Mouse (Mus musculus): Measurements from ENCODE around the gene Gm20388. TPM values are rescaled to one million over a fixed set of nuclear protein-coding genes. Genes with fewer than 3 reads are reported as not detected.

Gene Gm20388
- total RNA-seq, 2 experiments from 2014 or later: 2.2 to 7.6 TPM

GRCm38 (mm10) chr8:122931834-122932560, 3021.4 kb downstream of the Gm20388 start:
- no peak for TF ChIP-seq CTCF (conservative IDR thresholded peaks at IDR 0.05)
- H3K4me3 ChIP-seq: no peak overlapping the region; the same call in 1 of the 2 replicates
- H3K27ac ChIP-seq: peak overlapping the region; percentile 87

DNA sequence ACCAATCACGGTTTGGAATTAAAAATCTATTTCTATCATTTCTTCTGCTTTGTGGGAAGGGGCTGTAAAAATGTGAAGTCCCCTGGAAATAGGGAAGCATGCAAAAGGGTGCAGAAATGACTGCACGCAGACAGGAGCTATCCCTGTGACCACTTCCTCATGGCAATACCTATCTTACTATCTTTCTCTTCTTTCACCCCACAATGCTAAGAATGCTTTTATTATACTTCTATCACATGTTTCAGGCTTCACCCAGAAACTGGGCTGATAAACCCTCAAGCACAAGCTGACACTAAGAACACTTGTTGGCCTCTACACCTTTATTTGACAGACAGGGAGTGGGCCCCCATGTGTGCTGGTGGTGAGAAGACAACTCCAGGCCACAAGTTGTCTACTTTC, 3021.9 kb downstream of the Gm20388 start:
- Histone ChIP-seq H3K27ac (peak overlapping the region; percentile 87), H3K4me3 (no peak overlapping the region; the same call in 1 of the 2 replicates)
- TF ChIP-seq CTCF (conservative IDR thresholded peaks at IDR 0.05): no peak
- no peak for DNase-seq (ENCODE audit: low spot score in 2 of 2)

More at GRCm38 (mm10) chr8:122931834-122932560, 3021.4 kb downstream of the Gm20388 start:
- peak; percentile 77 to 90 for DNase-seq (ENCODE audit: low spot score in 2 of 2)

GRCm38 (mm10) chr8:122933973-122934372, 3023.3 kb downstream of the Gm20388 start:
- no peak for TF ChIP-seq CTCF (conservative IDR thresholded peaks at IDR 0.05)
- H3K4me3 ChIP-seq: no peak overlapping the region
- peak overlapping the region; percentile 87 for H3K27ac ChIP-seq
- no peak for DNase-seq (ENCODE audit: low spot score in 2 of 2)

DNA sequence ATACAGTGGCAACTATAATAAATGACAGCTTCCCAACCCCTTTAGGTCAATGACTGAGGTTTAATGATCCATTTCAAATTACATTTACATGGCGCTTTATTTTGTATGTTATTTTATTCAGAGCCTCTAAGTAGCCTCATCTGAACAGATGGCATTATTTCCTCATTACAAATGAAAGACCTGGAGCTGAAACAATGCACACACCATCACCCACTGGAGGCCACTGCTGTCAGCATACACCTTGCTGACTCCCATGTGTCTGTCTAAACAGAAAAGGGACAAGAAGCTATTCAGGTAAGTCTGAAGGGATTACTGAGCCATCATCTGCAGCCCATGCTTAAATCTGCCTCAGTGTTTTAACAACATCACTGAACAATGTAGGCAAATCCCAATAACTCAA, 3024.5 kb downstream of the Gm20388 start:
- TF ChIP-seq CTCF (conservative IDR thresholded peaks at IDR 0.05): no peak
- no peak overlapping the region for H3K4me3 ChIP-seq
- no peak for DNase-seq (ENCODE audit: low spot score in 2 of 2)
- H3K27ac ChIP-seq: peak overlapping the region; percentile 73

- TF ChIP-seq CTCF (conservative IDR thresholded peaks at IDR 0.05): no peak
- Histone ChIP-seq H3K27ac (peak overlapping the region; percentile 73), H3K4me3 (no peak overlapping the region)
- DNase-seq (ENCODE audit: low spot score in 2 of 2): no peak
These were observed 3025.3 kb downstream of the Gm20388 start for GRCm38 (mm10) chr8:122935912-122936311.

GRCm38 (mm10) chr8:122937545-122938053, 3027.0 kb downstream of the Gm20388 start:
- no peak for TF ChIP-seq CTCF (conservative IDR thresholded peaks at IDR 0.05)
- Histone ChIP-seq H3K4me3 (no peak overlapping the region), H3K27ac (peak overlapping the region; percentile 85)
- DNase-seq (ENCODE audit: low spot score in 2 of 2): no peak

DNA sequence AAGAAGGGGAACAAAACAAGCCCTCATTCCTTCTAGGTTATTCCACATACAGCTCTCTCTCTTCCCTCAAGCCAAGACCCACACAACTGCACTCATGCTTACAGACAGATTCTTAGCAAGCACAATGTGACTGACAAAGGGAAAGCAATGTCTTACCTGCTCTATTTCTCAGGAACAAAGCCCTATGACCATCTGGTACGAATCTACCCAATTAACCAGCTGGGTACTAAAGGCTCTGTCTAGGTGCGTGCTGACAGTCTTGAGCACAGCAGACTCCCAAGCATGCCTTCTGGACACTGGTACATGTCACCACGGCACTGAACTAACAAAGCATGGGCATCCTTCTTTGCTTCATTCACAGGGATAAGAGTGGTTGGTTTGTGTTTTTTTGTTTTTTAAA, 3027.5 kb downstream of the Gm20388 start:
- no peak for TF ChIP-seq CTCF (conservative IDR thresholded peaks at IDR 0.05)
- no peak for DNase-seq (ENCODE audit: low spot score in 2 of 2)
- Histone ChIP-seq H3K4me3 (no peak overlapping the region), H3K27ac (peak overlapping the region; percentile 85)

GRCm38 (mm10) chr8:122938591-122938990, 3027.9 kb downstream of the Gm20388 start:
- H3K4me3 ChIP-seq: no peak overlapping the region
- H3K27ac ChIP-seq: peak overlapping the region; percentile 85
- no peak for TF ChIP-seq CTCF (conservative IDR thresholded peaks at IDR 0.05)
- no peak for DNase-seq (ENCODE audit: low spot score in 2 of 2)

DNA sequence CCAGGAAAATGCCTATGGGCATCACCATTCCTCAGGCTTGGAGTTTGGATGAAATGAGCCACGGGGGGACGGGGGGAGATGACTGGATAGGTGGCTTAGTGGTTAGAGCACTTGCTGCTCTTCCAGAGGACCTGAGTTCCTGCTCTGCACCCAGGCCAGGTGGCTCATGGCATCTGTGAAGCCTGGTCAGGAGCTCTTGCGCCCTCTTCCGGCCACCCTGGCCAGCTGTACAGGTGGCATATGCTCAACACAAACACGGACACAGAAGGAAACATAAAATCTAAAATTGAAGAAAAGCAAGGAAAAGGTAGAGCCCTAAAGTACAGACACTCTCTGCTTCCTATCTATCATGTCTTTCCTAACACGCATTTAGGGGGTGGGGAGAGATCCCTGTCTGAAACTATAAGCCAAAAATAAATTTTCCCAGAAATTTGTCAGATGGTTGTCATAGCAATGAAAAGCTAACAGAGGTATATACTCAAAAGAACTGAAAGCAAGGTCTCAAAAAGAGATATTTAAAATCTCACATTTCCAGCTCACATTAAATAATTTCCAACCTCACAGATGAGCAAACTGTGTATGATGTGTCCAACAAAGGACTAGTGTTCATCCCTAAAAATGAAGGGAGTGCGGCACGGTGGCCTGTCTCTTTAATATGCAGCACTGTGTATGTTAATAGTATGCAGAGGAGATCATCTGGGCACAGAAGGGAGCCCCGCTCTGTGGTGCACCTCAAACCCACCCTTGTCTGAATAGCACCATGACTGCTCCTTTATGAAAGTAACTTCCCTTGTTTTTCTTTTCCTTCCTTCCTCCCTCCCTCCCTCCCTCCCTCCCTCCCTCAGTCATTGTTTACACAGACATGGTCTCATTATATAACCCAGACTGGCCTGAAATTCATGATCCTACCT, 3032.4 kb downstream of the Gm20388 start:
- peak; percentile 64 for TF ChIP-seq CTCF (conservative IDR thresholded peaks at IDR 0.05)
- peak overlapping the region; percentile 86 for H3K27ac ChIP-seq
- DNase-seq (ENCODE audit: low spot score in 2 of 2): peak in 1 of 2 experiments; percentile 37
- no peak overlapping the region for H3K4me3 ChIP-seq

DNA sequence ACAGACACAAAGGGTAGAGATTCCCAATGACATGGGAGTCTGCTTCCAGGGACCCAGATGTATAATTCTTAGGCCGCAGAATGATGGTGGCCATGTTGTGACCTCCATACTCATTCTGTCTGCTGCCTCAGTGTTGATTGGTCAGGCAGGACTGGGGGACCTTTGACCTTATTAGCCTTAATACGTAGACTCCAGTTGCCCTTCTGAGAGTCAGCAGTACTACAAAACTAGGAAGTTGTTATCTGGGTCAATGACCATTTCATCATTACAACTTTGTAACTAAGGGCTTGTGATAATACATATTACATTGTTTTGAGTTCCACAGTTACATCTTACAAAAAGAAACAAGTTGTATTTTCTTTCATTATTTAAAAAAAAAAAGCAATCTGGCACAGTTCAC, 3035.1 kb downstream of the Gm20388 start:
- no peak for DNase-seq (ENCODE audit: low spot score in 2 of 2)
- no peak for TF ChIP-seq CTCF (conservative IDR thresholded peaks at IDR 0.05)
- Histone ChIP-seq H3K27ac (no peak overlapping the region), H3K4me3 (no peak overlapping the region)

GRCm38 (mm10) chr8:122949701-122950100, 3039.1 kb downstream of the Gm20388 start:
- Histone ChIP-seq H3K4me3 (no peak overlapping the region), H3K27ac (peak overlapping the region; percentile 37; the same call in 1 of the 2 replicates)
- no peak for TF ChIP-seq CTCF (conservative IDR thresholded peaks at IDR 0.05)
- DNase-seq (ENCODE audit: low spot score in 2 of 2): no peak

- Histone ChIP-seq H3K4me3 (no peak overlapping the region), H3K27ac (no peak overlapping the region; the same call in 1 of the 2 replicates)
- TF ChIP-seq CTCF (conservative IDR thresholded peaks at IDR 0.05): no peak
- DNase-seq (ENCODE audit: low spot score in 2 of 2): no peak
These were observed 3040.8 kb downstream of the Gm20388 start for GRCm38 (mm10) chr8:122951456-122951855.

- TF ChIP-seq CTCF (conservative IDR thresholded peaks at IDR 0.05): no peak
- no peak for DNase-seq (ENCODE audit: low spot score in 2 of 2)
These were observed 3042.4 kb downstream of the Gm20388 start for GRCm38 (mm10) chr8:122953028-122953427.

More at GRCm38 (mm10) chr8:122953028-122953427, 3042.4 kb downstream of the Gm20388 start:
- H3K27ac ChIP-seq: no peak overlapping the region
- no peak overlapping the region for H3K4me3 ChIP-seq
